Mouse (Mus musculus) limb, embryonic 15.5 days (tissue): Measurements from ENCODE around the gene Rem1. TPM values are rescaled to one million over a fixed set of nuclear protein-coding genes. Genes with fewer than 3 reads are reported as not detected.

Experiments used
- ATAC-seq: fragments of 200-750 bp; cut with Nextera tagmentation; 2 replicates; pipeline ENCODE4 v1.8.0; 2017; ENCODE audit warnings: low read depth, moderate TSS enrichment; ENCODE audit not compliant: insufficient number of reproducible peaks, low FRiP score, low TSS enrichment
- H3K27ac ChIP-seq: fragments of 300-500 bp; sonication (generic); 2 replicates; pipeline ENCODE4 v1.5.1; 2015; ENCODE audit warnings: moderate library complexity, mild to moderate bottlenecking, inconsistent platforms
- H3K27me3 ChIP-seq: fragments of 300-500 bp; sonication (generic); 2 replicates; pipeline ENCODE4 v1.6.1; 2015; ENCODE audit warnings: inconsistent platforms
- H3K36me3 ChIP-seq: fragments of 300-500 bp; sonication (generic); 2 replicates; pipeline ENCODE4 v1.6.1; 2015; ENCODE audit warnings: inconsistent platforms
- H3K4me1 ChIP-seq: fragments of 300-500 bp; sonication (generic); 2 replicates; pipeline ENCODE4 v1.6.1; 2015; ENCODE audit warnings: inconsistent platforms
- H3K4me2 ChIP-seq: fragments of 300-500 bp; sonication (generic); 2 replicates; pipeline ENCODE4 v1.6.1; 2015; ENCODE audit warnings: mild to moderate bottlenecking, inconsistent platforms
- H3K4me3 ChIP-seq: fragments of 300-500 bp; sonication (generic); 2 replicates; pipeline ENCODE4 v1.5.1; 2015; ENCODE audit warnings: mild to moderate bottlenecking, inconsistent platforms
- H3K9ac ChIP-seq: fragments of 300-500 bp; sonication (generic); 2 replicates; pipeline ENCODE4 v1.6.1; 2015; ENCODE audit warnings: inconsistent platforms
- H3K9me3 ChIP-seq: fragments of 300-500 bp; sonication (generic); 2 replicates; pipeline ENCODE4 v1.6.1; 2016; ENCODE audit warnings: inconsistent platforms
- WGBS: fragments of 180-500 bp; shearing (Covaris S2); methylation state at CpG from one replicate; pipeline ENCODE4 v1.1.7; 2015; 5-methylcytosine and 5-hydroxymethylcytosine counted together
- polyA plus RNA-seq: library from polyadenylated mRNA; unstranded; fragments of >200 nt; fragmentation: Nextera tagmentation; extraction: Ambion mirVana; gene quantifications from 2 replicates; pipeline ENCODE4 v1.2.1, GENCODE M21; 2015

Gene Rem1
- 5.2 and 7.4 TPM in 2 replicates for polyA plus RNA-seq

GRCm38 (mm10) chr2:152626774-152627591, at the start of gene Rem1:
TSS of gene Rem1 (plus strand) at chr2:152626951.
- ATAC-seq = peak; percentile 31; the same call in 1 of the 2 replicates
- H3K4me1 ChIP-seq = peaks cover 17% of the 10 kb centered on the region
- peak within 1 kb of the TSS; percentile 46; the same call in 1 of the 2 replicates for H3K9ac ChIP-seq
- H3K9me3 ChIP-seq = no peaks in the 10 kb centered on the region
- H3K4me2 ChIP-seq = peak within 1 kb of the TSS; percentile 83
- H3K27me3 ChIP-seq = peaks cover 47% of the 10 kb centered on the region
- under 1% methylated on average over 59 of the region's 59 CpGs for WGBS
- no peak within 1 kb of the TSS for H3K27ac ChIP-seq
- no peaks in the 10 kb centered on the region for H3K36me3 ChIP-seq
- peak within 1 kb of the TSS; percentile 48 for H3K4me3 ChIP-seq

- Histone ChIP-seq H3K9me3 (no peaks in the 10 kb centered on the region), H3K27me3 (no peaks in the 10 kb centered on the region), H3K4me2 (no peak within 1 kb of the TSS), H3K4me3 (no peak within 1 kb of the TSS), H3K36me3 (no peaks in the 10 kb centered on the region), H3K27ac (no peak within 1 kb of the TSS), H3K4me1 (no peaks in the 10 kb centered on the region), H3K9ac (no peak within 1 kb of the TSS)
- no peak for ATAC-seq
- WGBS = 72% methylated on average over 7 of the region's 7 CpGs
These were observed 46.6 kb upstream of the Rem1 start, which contains the start of gene Defb19 for GRCm38 (mm10) chr2:152580107-152580506. TSS of gene Defb19 (minus strand) at chr2:152580312.

- Histone ChIP-seq H3K27ac (no peak overlapping the region), H3K36me3 (no peaks in the 10 kb centered on the region), H3K4me3 (no peak overlapping the region), H3K4me1 (no peaks in the 10 kb centered on the region), H3K4me2 (no peak overlapping the region), H3K9ac (no peak overlapping the region), H3K27me3 (no peaks in the 10 kb centered on the region), H3K9me3 (no peaks in the 10 kb centered on the region)
- no peak for ATAC-seq
- WGBS = 83% methylated on average over 11 of the region's 11 CpGs
These were observed 46.1 kb upstream of the Rem1 start for GRCm38 (mm10) chr2:152580612-152581011.

- no peak for ATAC-seq
- no peak overlapping the region for H3K4me2 ChIP-seq
- no peak overlapping the region for H3K9ac ChIP-seq
- H3K4me3 ChIP-seq = no peak overlapping the region
- H3K4me1 ChIP-seq = no peaks in the 10 kb centered on the region
- H3K36me3 ChIP-seq = no peaks in the 10 kb centered on the region
- H3K27ac ChIP-seq = no peak overlapping the region
- no peaks in the 10 kb centered on the region for H3K27me3 ChIP-seq
- 72% methylated on average over 4 of the region's 4 CpGs for WGBS
- no peaks in the 10 kb centered on the region for H3K9me3 ChIP-seq
These were observed 39.7 kb upstream of the Rem1 start for GRCm38 (mm10) chr2:152586926-152587560.

- Histone ChIP-seq H3K27me3 (no peaks in the 10 kb centered on the region), H3K4me1 (no peaks in the 10 kb centered on the region), H3K4me3 (no peak overlapping the region), H3K36me3 (no peaks in the 10 kb centered on the region), H3K9ac (no peak overlapping the region), H3K4me2 (no peak overlapping the region), H3K27ac (no peak overlapping the region), H3K9me3 (no peaks in the 10 kb centered on the region)
- ATAC-seq = no peak
- WGBS = 24% methylated on average over 2 of the region's 2 CpGs
These were observed 38.3 kb upstream of the Rem1 start for GRCm38 (mm10) chr2:152588450-152588849.

- Histone ChIP-seq H3K36me3 (no peaks in the 10 kb centered on the region), H3K4me3 (no peak overlapping the region), H3K4me1 (no peaks in the 10 kb centered on the region), H3K4me2 (no peak overlapping the region), H3K27ac (no peak overlapping the region), H3K9me3 (no peaks in the 10 kb centered on the region), H3K27me3 (no peaks in the 10 kb centered on the region), H3K9ac (no peak overlapping the region)
- WGBS = 40% methylated on average over 6 of the region's 6 CpGs
- ATAC-seq = no peak
These were observed 37.7 kb upstream of the Rem1 start for GRCm38 (mm10) chr2:152589021-152589420.

- H3K27me3 ChIP-seq = no peaks in the 10 kb centered on the region
- no peak within 1 kb of the TSS for H3K4me3 ChIP-seq
- no peaks in the 10 kb centered on the region for H3K4me1 ChIP-seq
- no peak for ATAC-seq
- H3K27ac ChIP-seq = no peak within 1 kb of the TSS
- no peak within 1 kb of the TSS for H3K9ac ChIP-seq
- no peaks in the 10 kb centered on the region for H3K9me3 ChIP-seq
- no peak within 1 kb of the TSS for H3K4me2 ChIP-seq
- H3K36me3 ChIP-seq = no peaks in the 10 kb centered on the region
- WGBS = 54% methylated on average over 7 of the region's 7 CpGs
These were observed 27.5 kb upstream of the Rem1 start, which contains the start of gene Defb45 for GRCm38 (mm10) chr2:152599299-152599698. TSS of gene Defb45 (minus strand) at chr2:152599399.

GRCm38 (mm10) chr2:152600076-152600475, 26.7 kb upstream of the Rem1 start:
- Histone ChIP-seq H3K4me1 (no peaks in the 10 kb centered on the region), H3K4me2 (no peak overlapping the region)
- WGBS = 84% methylated on average over 6 of the region's 6 CpGs

GRCm38 (mm10) chr2:152601275-152601960, 25.3 kb upstream of the Rem1 start:
- no peak overlapping the region for H3K4me3 ChIP-seq
- no peaks in the 10 kb centered on the region for H3K36me3 ChIP-seq
- no peak for ATAC-seq
- H3K9ac ChIP-seq = no peak overlapping the region
- no peak overlapping the region for H3K4me2 ChIP-seq
- H3K27ac ChIP-seq = no peak overlapping the region
- H3K4me1 ChIP-seq = no peaks in the 10 kb centered on the region
- 76% methylated on average over 4 of the region's 4 CpGs for WGBS
- no peaks in the 10 kb centered on the region for H3K27me3 ChIP-seq
- H3K9me3 ChIP-seq = no peaks in the 10 kb centered on the region

More at GRCm38 (mm10) chr2:152600076-152600475, 26.7 kb upstream of the Rem1 start:
- Histone ChIP-seq H3K27ac (no peak overlapping the region), H3K9ac (no peak overlapping the region), H3K27me3 (no peaks in the 10 kb centered on the region), H3K4me3 (no peak overlapping the region), H3K9me3 (no peaks in the 10 kb centered on the region), H3K36me3 (no peaks in the 10 kb centered on the region)
- no peak for ATAC-seq

- no peaks in the 10 kb centered on the region for H3K27me3 ChIP-seq
- 83% methylated on average over 15 of the region's 15 CpGs for WGBS
- H3K27ac ChIP-seq = no peak within 1 kb of the TSS
- H3K36me3 ChIP-seq = no peaks in the 10 kb centered on the region
- H3K4me2 ChIP-seq = no peak within 1 kb of the TSS
- no peaks in the 10 kb centered on the region for H3K4me1 ChIP-seq
- ATAC-seq = no peak
- H3K4me3 ChIP-seq = no peak within 1 kb of the TSS
- H3K9ac ChIP-seq = no peak within 1 kb of the TSS
- no peaks in the 10 kb centered on the region for H3K9me3 ChIP-seq
These were observed 22.7 kb upstream of the Rem1 start, which contains the start of gene Defb36 for GRCm38 (mm10) chr2:152604057-152604456. TSS of gene Defb36 (plus strand) at chr2:152604327.

- no peak overlapping the region for H3K9ac ChIP-seq
- ATAC-seq = no peak
- no peaks in the 10 kb centered on the region for H3K27me3 ChIP-seq
- H3K36me3 ChIP-seq = no peaks in the 10 kb centered on the region
- H3K27ac ChIP-seq = no peak overlapping the region
- no peak overlapping the region for H3K4me2 ChIP-seq
- H3K4me1 ChIP-seq = no peaks in the 10 kb centered on the region
- 44% methylated on average over 6 of the region's 6 CpGs for WGBS
- H3K9me3 ChIP-seq = no peaks in the 10 kb centered on the region
- H3K4me3 ChIP-seq = no peak overlapping the region
These were observed 19.0 kb upstream of the Rem1 start for GRCm38 (mm10) chr2:152607746-152608145.

GRCm38 (mm10) chr2:152608719-152609118, 18.0 kb upstream of the Rem1 start:
- Histone ChIP-seq H3K4me3 (no peak overlapping the region), H3K9ac (no peak overlapping the region), H3K27ac (no peak overlapping the region), H3K4me2 (no peak overlapping the region), H3K27me3 (no peaks in the 10 kb centered on the region), H3K9me3 (no peaks in the 10 kb centered on the region), H3K4me1 (no peaks in the 10 kb centered on the region), H3K36me3 (no peaks in the 10 kb centered on the region)
- WGBS = 94% methylated on average over 1 of the region's 1 CpGs
- ATAC-seq = no peak
